Mouse (Mus musculus) forebrain, postnatal 0 days (tissue): ENCODE data around the gene Gm49510. TPM values are rescaled to one million over a fixed set of nuclear protein-coding genes. Genes with fewer than 3 reads are reported as not detected.

ENCODE experiments used
- ATAC-seq: fragments of 200-750 bp; cut with Nextera tagmentation; 2 replicates; pipeline ENCODE4 v1.8.0; 2017; ENCODE audit warnings: mild to moderate bottlenecking, moderate library complexity
- DNase-seq: peaks from one replicate; pipeline ENCODE4 v3.0.0-alpha.2; 2015
- H3K27ac ChIP-seq: fragments of 300-500 bp; sonication (generic); 2 replicates; pipeline ENCODE4 v1.5.1; 2014; ENCODE audit warnings: low read depth, mild to moderate bottlenecking, antibody characterized with exemption, low read length, moderate library complexity, mixed read lengths
- H3K27me3 ChIP-seq: fragments of 300-500 bp; sonication (generic); 2 replicates; pipeline ENCODE4 v1.6.1; 2014; ENCODE audit warnings: mild to moderate bottlenecking, low read length, mixed read lengths; ENCODE audit not compliant: insufficient read depth
- H3K36me3 ChIP-seq: fragments of 300-500 bp; sonication (generic); 2 replicates; pipeline ENCODE4 v1.6.1; 2014; ENCODE audit warnings: mild to moderate bottlenecking, moderate library complexity; ENCODE audit not compliant: insufficient read depth
- H3K4me1 ChIP-seq: fragments of 300-500 bp; sonication (generic); 2 replicates; pipeline ENCODE4 v1.6.1; 2014; ENCODE audit warnings: antibody characterized with exemption; ENCODE audit not compliant: insufficient read depth
- H3K4me2 ChIP-seq: fragments of 300-500 bp; sonication (generic); 2 replicates; pipeline ENCODE4 v1.6.1; 2014; ENCODE audit warnings: low read depth, mild to moderate bottlenecking, moderate library complexity
- H3K4me3 ChIP-seq: fragments of 300-500 bp; sonication (generic); 2 replicates; pipeline ENCODE4 v1.5.1; 2014; ENCODE audit warnings: low read depth, low read length, mixed read lengths
- H3K9ac ChIP-seq: fragments of 300-500 bp; sonication (generic); 2 replicates; pipeline ENCODE4 v1.6.1; 2014; ENCODE audit warnings: mild to moderate bottlenecking
- H3K9me3 ChIP-seq: fragments of 300-500 bp; sonication (generic); 2 replicates; pipeline ENCODE4 v1.6.1; 2016; ENCODE audit warnings: low read length
- CTCF ChIP-seq: sonication (generic); IDR thresholded peaks from 2 replicates; pipeline ENCODE4 v1.5.1; 2016; ENCODE audit warnings: antibody characterized with exemption, control low read depth, low read depth
- WGBS: fragments of 180-500 bp; shearing (Covaris S2); extraction: QIAGEN DNeasy Blood & Tissue Kit; methylation state at CpG from one replicate; pipeline ENCODE4 v1.1.7; 2014; 5-methylcytosine and 5-hydroxymethylcytosine counted together
- polyA plus RNA-seq: library from polyadenylated mRNA; unstranded; fragments of >200 nt; fragmentation: Nextera tagmentation; extraction: Ambion mirVana; gene quantifications from 2 replicates; pipeline ENCODE4 v1.2.1, GENCODE M21; 2015
- total RNA-seq: library from RNA; depleted of rRNA; stranded (reverse); fragments of >200 nt; gene quantifications from 2 replicates; pipeline ENCODE4 v1.2.3, GENCODE M21; 2014

Gene Gm49510
- total and polyA plus RNA-seq, 2 experiments from 2014 or later = not detected

- Histone ChIP-seq H3K27me3 (no peaks in the 10 kb centered on the region), H3K4me1 (no peaks in the 10 kb centered on the region), H3K27ac (no peak overlapping the region), H3K36me3 (no peaks in the 10 kb centered on the region), H3K4me2 (no peak overlapping the region), H3K9me3 (no peaks in the 10 kb centered on the region), H3K4me3 (no peak overlapping the region), H3K9ac (no peak overlapping the region)
- TF ChIP-seq CTCF = no peak
- 88% methylated on average over 6 of the region's 6 CpGs for WGBS
- no peak for DNase-seq
- no peak for ATAC-seq
These were observed 39.8 kb upstream of the Gm49510 start for GRCm38 (mm10) chr15:78859714-78860113.

- H3K4me3 ChIP-seq = no peak overlapping the region
- no peaks in the 10 kb centered on the region for H3K9me3 ChIP-seq
- no peak for TF ChIP-seq CTCF
- H3K4me1 ChIP-seq = no peaks in the 10 kb centered on the region
- no peaks in the 10 kb centered on the region for H3K27me3 ChIP-seq
- ATAC-seq (no peak), DNase-seq (no peak)
- WGBS = 91% methylated on average over 5 of the region's 5 CpGs
- H3K4me2 ChIP-seq = no peak overlapping the region
- H3K27ac ChIP-seq = no peak overlapping the region
- no peaks in the 10 kb centered on the region for H3K36me3 ChIP-seq
- H3K9ac ChIP-seq = no peak overlapping the region
These were observed 37.2 kb upstream of the Gm49510 start for GRCm38 (mm10) chr15:78862280-78862679.

GRCm38 (mm10) chr15:78863154-78863553, 36.3 kb upstream of the Gm49510 start:
- H3K4me2 ChIP-seq = no peak overlapping the region
- H3K9ac ChIP-seq = no peak overlapping the region
- TF ChIP-seq CTCF = no peak
- H3K4me1 ChIP-seq = no peaks in the 10 kb centered on the region
- no peak overlapping the region for H3K27ac ChIP-seq
- H3K9me3 ChIP-seq = no peaks in the 10 kb centered on the region
- H3K27me3 ChIP-seq = no peaks in the 10 kb centered on the region
- 55% methylated on average over 2 of the region's 2 CpGs for WGBS
- no peaks in the 10 kb centered on the region for H3K36me3 ChIP-seq
- DNase-seq (no peak), ATAC-seq (no peak)
- no peak overlapping the region for H3K4me3 ChIP-seq

- no peak overlapping the region for H3K9ac ChIP-seq
- ATAC-seq = no peak
- no peak for DNase-seq
- WGBS = 41% methylated on average over 13 of the region's 13 CpGs
- no peak for TF ChIP-seq CTCF
- no peak overlapping the region for H3K4me3 ChIP-seq
- no peaks in the 10 kb centered on the region for H3K4me1 ChIP-seq
- H3K27ac ChIP-seq = no peak overlapping the region
- H3K27me3 ChIP-seq = no peaks in the 10 kb centered on the region
- H3K4me2 ChIP-seq = no peak overlapping the region
- H3K36me3 ChIP-seq = no peaks in the 10 kb centered on the region
- no peaks in the 10 kb centered on the region for H3K9me3 ChIP-seq
These were observed 35.6 kb upstream of the Gm49510 start for GRCm38 (mm10) chr15:78863852-78864253.

- no peaks in the 10 kb centered on the region for H3K27me3 ChIP-seq
- H3K36me3 ChIP-seq = no peaks in the 10 kb centered on the region
- H3K4me2 ChIP-seq = no peak overlapping the region
- DNase-seq = peak; percentile 56
- 9% methylated on average over 9 of the region's 9 CpGs for WGBS
- H3K9me3 ChIP-seq = no peaks in the 10 kb centered on the region
- H3K4me3 ChIP-seq = no peak overlapping the region
- no peaks in the 10 kb centered on the region for H3K4me1 ChIP-seq
- no peak for TF ChIP-seq CTCF
- peak overlapping the region; percentile 37 for H3K27ac ChIP-seq
- no peak overlapping the region for H3K9ac ChIP-seq
- peak; percentile 91 for ATAC-seq
These were observed 31.1 kb upstream of the Gm49510 start for GRCm38 (mm10) chr15:78868398-78868797.

- no peak for TF ChIP-seq CTCF
These were observed 30.6 kb upstream of the Gm49510 start for GRCm38 (mm10) chr15:78868826-78869233.

GRCm38 (mm10) chr15:78869775-78870174, 29.7 kb upstream of the Gm49510 start:
- DNase-seq (peak; percentile 70), ATAC-seq (no peak)
- H3K4me2 ChIP-seq = no peak overlapping the region
- no peaks in the 10 kb centered on the region for H3K4me1 ChIP-seq
- no peak overlapping the region for H3K27ac ChIP-seq
- WGBS = 30% methylated on average over 6 of the region's 6 CpGs
- no peaks in the 10 kb centered on the region for H3K27me3 ChIP-seq
- peak; percentile 77 for TF ChIP-seq CTCF
- no peak overlapping the region for H3K4me3 ChIP-seq
- H3K36me3 ChIP-seq = no peaks in the 10 kb centered on the region
- no peaks in the 10 kb centered on the region for H3K9me3 ChIP-seq
- H3K9ac ChIP-seq = no peak overlapping the region

More at GRCm38 (mm10) chr15:78868826-78869233, 30.6 kb upstream of the Gm49510 start:
- H3K4me3 ChIP-seq = no peak overlapping the region
- H3K4me2 ChIP-seq = no peak overlapping the region
- peak overlapping the region; percentile 37; the same call in 1 of the 2 replicates for H3K27ac ChIP-seq
- no peaks in the 10 kb centered on the region for H3K27me3 ChIP-seq
- H3K4me1 ChIP-seq = no peaks in the 10 kb centered on the region
- H3K36me3 ChIP-seq = no peaks in the 10 kb centered on the region
- H3K9me3 ChIP-seq = no peaks in the 10 kb centered on the region
- no peak overlapping the region for H3K9ac ChIP-seq
- ATAC-seq (peak; percentile 67), DNase-seq (no peak)
- 27% methylated on average over 7 of the region's 7 CpGs for WGBS
